Mouse (Mus musculus): ENCODE results near the gene Pigr. TPM values are rescaled to one million over a fixed set of nuclear protein-coding genes. Genes with fewer than 3 reads are reported as not detected.

Pigr gene
- 3,567 TPM for polyA plus RNA-seq (2014; fragmentation: Illumina TruSeq; extraction: RNeasy Lipid Tissue Mini Kit (QIAGEN cat#74804); ENCODE audit: low replicate concordance)

DNA sequence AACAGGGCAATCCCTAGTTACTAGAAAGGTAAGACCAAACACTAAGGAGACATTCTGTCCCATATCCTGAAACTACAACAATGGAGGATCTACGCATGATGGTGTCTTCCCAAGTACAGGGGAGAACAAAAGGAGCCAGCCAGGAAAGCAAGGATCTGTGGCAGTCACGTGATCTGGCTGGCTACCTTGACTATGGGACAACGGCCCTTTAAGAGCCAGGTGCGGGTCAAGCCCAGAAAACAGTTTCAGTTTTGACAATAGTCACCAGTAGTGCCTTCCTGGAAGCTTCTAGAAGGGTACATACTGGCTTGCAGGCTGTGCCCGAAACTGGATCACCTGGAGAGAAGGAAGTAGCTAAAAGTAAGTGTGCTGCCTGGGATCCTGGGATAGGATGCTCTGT, at the start of gene Pigr:
TSS of gene Pigr (plus strand) at position 237 of the 400 bp plus-strand sequence.

DNA sequence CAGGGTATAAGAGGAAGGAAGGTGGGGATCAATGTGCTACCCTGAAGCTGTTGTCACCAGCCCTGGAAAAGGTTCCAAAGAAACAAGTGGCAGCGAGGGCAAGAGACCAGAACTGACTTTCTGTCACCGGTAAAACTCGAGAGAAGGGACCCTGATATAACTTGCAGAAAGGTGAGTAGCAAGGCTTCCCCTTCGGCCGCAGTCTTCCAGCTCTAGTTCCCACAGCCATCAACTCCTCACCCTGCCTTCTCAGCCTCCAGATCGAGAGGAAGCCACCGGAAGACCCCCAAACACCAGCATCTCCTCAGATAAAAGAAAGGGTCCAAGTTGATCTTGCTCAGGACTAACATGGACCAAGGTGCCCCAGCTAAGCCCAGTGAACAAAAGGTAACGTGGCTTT, 25.9 kb upstream of the Pigr start, which contains the start of gene Fcamr:
TSS of gene Fcamr (plus strand) at position 301 of the 400 bp plus-strand sequence.

DNA sequence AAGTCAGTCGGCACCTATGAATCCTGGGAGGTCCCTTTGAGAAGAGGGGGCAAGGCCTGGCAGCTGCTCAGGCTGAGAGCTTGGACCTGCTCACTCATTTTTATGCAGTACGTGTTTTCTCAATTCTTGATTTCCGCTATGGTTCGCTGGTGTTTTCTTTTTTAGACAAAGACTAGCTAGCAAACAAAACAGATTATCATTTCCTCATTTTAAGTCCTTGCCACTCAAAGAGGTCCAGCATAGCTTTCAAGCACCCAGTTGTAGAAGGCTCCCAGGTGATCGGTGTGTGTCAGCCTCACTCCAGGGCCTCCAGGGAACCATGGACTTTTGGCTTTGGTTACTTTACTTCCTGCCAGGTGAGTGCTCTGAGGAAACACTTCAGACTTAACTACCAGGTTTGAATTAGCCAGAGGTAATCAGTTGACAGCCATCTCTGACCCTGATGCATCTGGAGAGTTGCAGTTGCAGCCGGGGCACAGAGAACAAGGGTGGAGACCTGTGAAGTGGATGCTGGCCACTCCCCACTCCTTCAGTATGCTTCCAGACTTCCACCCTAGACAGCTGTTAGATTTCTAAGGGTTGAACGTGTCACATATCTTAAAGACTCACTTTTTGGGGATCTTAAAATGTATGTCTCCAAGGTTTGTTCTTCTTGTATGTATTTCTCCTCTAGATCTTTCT, 39.2 kb downstream of the Pigr start, which contains the start of gene Fcmr:
TSS of gene Fcmr (plus strand) at position 129 of the 681 bp plus-strand sequence.

DNA sequence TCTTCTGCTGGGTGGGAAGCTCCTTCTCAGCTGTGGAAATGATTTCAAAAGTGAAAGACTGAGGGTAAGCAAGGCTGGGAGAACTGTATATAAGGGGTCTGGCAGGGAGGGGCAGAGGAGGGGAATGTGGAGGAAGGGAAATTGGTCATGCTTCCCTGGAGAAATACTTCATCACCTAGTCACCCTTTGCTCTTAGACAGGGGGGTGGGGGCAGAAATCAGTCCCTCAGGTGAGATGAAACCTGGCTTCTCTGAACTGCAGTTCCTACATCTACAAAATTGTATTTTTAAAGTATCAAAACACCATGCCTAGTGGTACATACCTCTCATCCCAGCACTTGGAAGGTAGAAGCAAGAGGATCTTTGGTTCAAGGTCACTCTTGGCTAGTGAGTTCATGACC, 60.9 kb downstream of the Pigr start, which contains the start of gene Il24:
TSS of gene Il24 (minus strand) at position 101 of the 400 bp plus-strand sequence.

Other genes with a start within 250 kb of the Pigr start
- gene Zp3r, start 197.1 kb upstream of the Pigr start, polyA plus RNA-seq (2014; fragmentation: Illumina TruSeq; extraction: RNeasy Lipid Tissue Mini Kit (QIAGEN cat#74804); ENCODE audit: low replicate concordance): not detected
- gene C4bp, start 165.1 kb upstream of the Pigr start, polyA plus RNA-seq (2014; fragmentation: Illumina TruSeq; extraction: RNeasy Lipid Tissue Mini Kit (QIAGEN cat#74804); ENCODE audit: low replicate concordance): 1.9 TPM
- 1.5 TPM for gene Gm29427, start 110.9 kb upstream of the Pigr start, polyA plus RNA-seq (2014; fragmentation: Illumina TruSeq; extraction: RNeasy Lipid Tissue Mini Kit (QIAGEN cat#74804); ENCODE audit: low replicate concordance)
- gene Yod1, start 109.4 kb upstream of the Pigr start, polyA plus RNA-seq (2014; fragmentation: Illumina TruSeq; extraction: RNeasy Lipid Tissue Mini Kit (QIAGEN cat#74804); ENCODE audit: low replicate concordance): 21.0 TPM
- 38.7 TPM for gene Pfkfb2, start 97.4 kb upstream of the Pigr start, polyA plus RNA-seq (2014; fragmentation: Illumina TruSeq; extraction: RNeasy Lipid Tissue Mini Kit (QIAGEN cat#74804); ENCODE audit: low replicate concordance)
- gene AA986860, start 94.7 kb upstream of the Pigr start, polyA plus RNA-seq (2014; fragmentation: Illumina TruSeq; extraction: RNeasy Lipid Tissue Mini Kit (QIAGEN cat#74804); ENCODE audit: low replicate concordance): 15.9 TPM
- gene Fcamr, start 25.8 kb upstream of the Pigr start, polyA plus RNA-seq (2014; fragmentation: Illumina TruSeq; extraction: RNeasy Lipid Tissue Mini Kit (QIAGEN cat#74804); ENCODE audit: low replicate concordance): not detected
- 2.6 TPM for gene Fcmr, start 39.0 kb downstream of the Pigr start, polyA plus RNA-seq (2014; fragmentation: Illumina TruSeq; extraction: RNeasy Lipid Tissue Mini Kit (QIAGEN cat#74804); ENCODE audit: low replicate concordance)
- gene Il24, start 60.8 kb downstream of the Pigr start, polyA plus RNA-seq (2014; fragmentation: Illumina TruSeq; extraction: RNeasy Lipid Tissue Mini Kit (QIAGEN cat#74804); ENCODE audit: low replicate concordance): not detected
- gene Il20, start 84.8 kb downstream of the Pigr start, polyA plus RNA-seq (2014; fragmentation: Illumina TruSeq; extraction: RNeasy Lipid Tissue Mini Kit (QIAGEN cat#74804); ENCODE audit: low replicate concordance): not detected
- gene Il19, start 113.4 kb downstream of the Pigr start, polyA plus RNA-seq (2014; fragmentation: Illumina TruSeq; extraction: RNeasy Lipid Tissue Mini Kit (QIAGEN cat#74804); ENCODE audit: low replicate concordance): not detected
- 0.45 TPM for gene Il10, start 193.2 kb downstream of the Pigr start, polyA plus RNA-seq (2014; fragmentation: Illumina TruSeq; extraction: RNeasy Lipid Tissue Mini Kit (QIAGEN cat#74804); ENCODE audit: low replicate concordance)

All from small intestine, adult 10 weeks (tissue).